Mouse (Mus musculus) brain, embryonic 14.5 days (tissue): ENCODE measurements at regions not wholly inside any gene's neighbourhood (a gene's known extent, or its start where the extent isn't known, plus 50 kb on each side); places are given as distances from the start of the nearest gene placed in this dataset.

Experiments used
- CTCF ChIP-seq: fragments of 200-500 bp; IDR thresholded peaks from 2 replicates; pipeline ENCODE4 v1.5.1; 2012; ENCODE audit warnings: inconsistent platforms, mild to moderate bottlenecking, moderate library complexity, borderline replicate concordance; ENCODE audit not compliant: insufficient read depth, insufficient read length; ENCODE audit errors: extremely low read depth
- POLR2A ChIP-seq: fragments of 200-500 bp; IDR thresholded peaks from 2 replicates; pipeline ENCODE4 v1.6.1; 2012; ENCODE audit warnings: mild to moderate bottlenecking, inconsistent platforms, borderline replicate concordance; ENCODE audit not compliant: poor library complexity, insufficient read depth, insufficient read length, severe bottlenecking; ENCODE audit errors: extremely low read depth

- no peak for TF ChIP-seq POLR2A
- no peak for TF ChIP-seq CTCF
These were observed 202.7 kb downstream of the Pik3r1 start for GRCm38 (mm10) chr13:101565323-101565722.
